Mouse (Mus musculus) CH12.LX (cell line): ENCODE results near the gene Lrig1.

Experiments
- CHD1 ChIP-seq: IDR thresholded peaks from 2 replicates; pipeline ENCODE4 v1.6.1; 2012; ENCODE audit warnings: low read depth, low read length, improper control_type of control experiment, inconsistent platforms
- E2F4 ChIP-seq: IDR thresholded peaks from 2 replicates; pipeline ENCODE4 v1.6.1; 2011; ENCODE audit warnings: low read depth, low read length, improper control_type of control experiment; ENCODE audit not compliant: insufficient replicate concordance
- MAFK ChIP-seq: IDR thresholded peaks from 2 replicates; pipeline ENCODE4 v1.6.1; 2011; ENCODE audit warnings: low read length, improper control_type of control experiment; ENCODE audit not compliant: insufficient replicate concordance
- POLR2A ChIP-seq: IDR thresholded peaks from 2 replicates; pipeline ENCODE4 v1.6.1; 2011; ENCODE audit warnings: low read depth, mild to moderate bottlenecking, improper control_type of control experiment, low read length
- TCF12 ChIP-seq: IDR thresholded peaks from 2 replicates; pipeline ENCODE4 v1.6.1; 2014; ENCODE audit warnings: low read depth, mild to moderate bottlenecking, inconsistent platforms, low read length, improper control_type of control experiment

GRCm38 (mm10) chr6:94588365-94588764 lies 111.6 kb downstream of the Lrig1 start:
- TF ChIP-seq E2F4 = no peak
- no peak for TF ChIP-seq TCF12
- no peak for TF ChIP-seq POLR2A
- 0 out of 2 replicates have a peak, but pooled peaks have one; percentile 51 for TF ChIP-seq MAFK
- no peak for TF ChIP-seq CHD1
